Mouse (Mus musculus) midbrain, postnatal 0 days (tissue): ENCODE measurements at regions not wholly inside any gene's neighbourhood (a gene's known extent, or its start where the extent isn't known, plus 50 kb on each side); places are given as distances from the start of the nearest gene placed in this dataset.

ENCODE experiments used
- ATAC-seq: fragments of 200-750 bp; cut with Nextera tagmentation; 2 replicates; pipeline ENCODE4 v1.8.0; 2017; ENCODE audit warnings: moderate number of reproducible peaks, mild to moderate bottlenecking, moderate TSS enrichment, moderate library complexity; ENCODE audit not compliant: low FRiP score
- DNase-seq: peaks from one replicate; pipeline ENCODE4 v3.0.0-alpha.2; 2015; ENCODE audit warnings: low spot score
- H3K27ac ChIP-seq: fragments of 300-500 bp; sonication (generic); 2 replicates; pipeline ENCODE4 v1.5.1; 2014; ENCODE audit warnings: low read depth, mild to moderate bottlenecking, low read length, mixed read lengths
- H3K27me3 ChIP-seq: fragments of 300-500 bp; sonication (generic); 2 replicates; pipeline ENCODE4 v1.6.1; 2014; ENCODE audit warnings: low read length, control low read depth, mixed read lengths; ENCODE audit not compliant: insufficient read depth
- H3K36me3 ChIP-seq: fragments of 300-500 bp; sonication (generic); 2 replicates; pipeline ENCODE4 v1.6.1; 2014; ENCODE audit warnings: low read length, control low read depth, mixed read lengths; ENCODE audit not compliant: insufficient read depth
- H3K4me1 ChIP-seq: fragments of 300-500 bp; sonication (generic); 2 replicates; pipeline ENCODE4 v1.6.1; 2014; ENCODE audit warnings: mild to moderate bottlenecking, control low read depth, antibody characterized with exemption, low read length, mixed read lengths; ENCODE audit not compliant: insufficient read depth
- H3K4me2 ChIP-seq: fragments of 300-500 bp; sonication (generic); 2 replicates; pipeline ENCODE4 v1.6.1; 2014; ENCODE audit warnings: low read depth, mild to moderate bottlenecking, low read length, mixed read lengths; ENCODE audit not compliant: poor library complexity, severe bottlenecking
- H3K4me3 ChIP-seq: fragments of 300-500 bp; sonication (generic); 2 replicates; pipeline ENCODE4 v1.5.1; 2014; ENCODE audit warnings: low read depth, mild to moderate bottlenecking, low read length, moderate library complexity
- H3K9ac ChIP-seq: fragments of 300-500 bp; sonication (generic); replicated peaks from 2 replicates; pipeline ENCODE4 v1.6.1; 2014; ENCODE audit warnings: mild to moderate bottlenecking, low read length, moderate library complexity, mixed read lengths; ENCODE audit not compliant: poor library complexity, severe bottlenecking
- H3K9me3 ChIP-seq: fragments of 300-500 bp; sonication (generic); 2 replicates; pipeline ENCODE4 v1.6.1; 2016; ENCODE audit warnings: low read length, control low read depth
- CTCF ChIP-seq: IDR thresholded peaks from 2 replicates; pipeline ENCODE4 v1.5.1; 2016; ENCODE audit warnings: antibody characterized with exemption, mild to moderate bottlenecking
- WGBS: fragments of 180-500 bp; shearing (Covaris S2); extraction: QIAGEN DNeasy Blood & Tissue Kit; methylation state at CpG from one replicate; pipeline ENCODE4 v1.1.7; 2014; 5-methylcytosine and 5-hydroxymethylcytosine counted together

DNA sequence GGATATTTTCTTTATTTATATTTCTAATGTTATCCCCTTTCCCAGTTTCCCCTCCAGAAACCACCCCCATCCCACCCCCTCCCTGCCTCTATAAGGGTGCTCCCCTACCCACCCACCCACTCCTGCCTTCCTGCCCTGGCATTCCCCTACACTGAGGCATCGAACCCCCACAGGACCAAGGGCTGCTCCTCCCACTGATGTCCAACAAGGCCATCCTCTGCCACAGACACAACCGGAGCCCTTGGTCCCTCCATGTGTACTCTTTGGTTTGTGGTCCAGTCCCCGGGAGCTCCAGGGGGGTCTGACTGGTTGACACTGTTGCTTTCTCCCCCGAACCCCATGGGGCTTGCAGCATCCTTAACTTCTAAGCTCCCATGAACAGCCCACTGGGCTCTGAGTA is 688.4 kb downstream of the Basp1 start:
- no peaks in the 10 kb centered on the region for H3K9me3 ChIP-seq
- ATAC-seq (no peak), DNase-seq (no peak)
- no peaks in the 10 kb centered on the region for H3K4me1 ChIP-seq
- H3K4me2 ChIP-seq = no peak overlapping the region
- no peak overlapping the region for H3K27ac ChIP-seq
- no peaks in the 10 kb centered on the region for H3K27me3 ChIP-seq
- H3K9ac ChIP-seq = no peak overlapping the region
- no peak for TF ChIP-seq CTCF
- no peaks in the 10 kb centered on the region for H3K36me3 ChIP-seq
- H3K4me3 ChIP-seq = no peak overlapping the region
- 93% methylated on average over 4 of the region's 4 CpGs for WGBS

DNA sequence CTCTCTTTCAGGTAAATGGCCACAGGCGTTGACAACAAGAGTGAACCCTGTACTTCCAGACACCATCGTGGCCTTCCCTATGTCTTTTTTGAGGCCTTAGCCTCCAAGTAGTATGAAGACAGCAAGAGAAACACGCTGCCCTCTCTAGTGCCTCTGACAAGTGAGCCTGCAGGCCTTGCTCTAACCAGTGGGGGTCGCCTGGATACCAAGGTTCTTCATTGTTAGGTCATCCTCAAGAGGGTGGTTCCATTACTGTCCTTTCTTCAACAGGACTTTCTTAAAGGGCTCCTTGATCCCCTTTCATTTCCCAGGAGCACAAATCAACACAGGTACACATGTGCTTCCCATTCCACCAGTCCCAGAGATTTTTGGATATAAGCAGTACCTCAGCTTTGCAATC is 688.9 kb downstream of the Basp1 start:
- 0 out of 2 replicates have a peak, but pooled peaks have one; percentile 52 for ATAC-seq
- no peak overlapping the region for H3K9ac ChIP-seq
- H3K27ac ChIP-seq = no peak overlapping the region
- TF ChIP-seq CTCF = peak; percentile 74
- 46% methylated on average over 4 of the region's 4 CpGs for WGBS
- H3K4me3 ChIP-seq = no peak overlapping the region
- no peaks in the 10 kb centered on the region for H3K9me3 ChIP-seq
- no peak overlapping the region for H3K4me2 ChIP-seq
- no peaks in the 10 kb centered on the region for H3K4me1 ChIP-seq
- peak; percentile 65 for DNase-seq
- H3K36me3 ChIP-seq = no peaks in the 10 kb centered on the region
- H3K27me3 ChIP-seq = no peaks in the 10 kb centered on the region

DNA sequence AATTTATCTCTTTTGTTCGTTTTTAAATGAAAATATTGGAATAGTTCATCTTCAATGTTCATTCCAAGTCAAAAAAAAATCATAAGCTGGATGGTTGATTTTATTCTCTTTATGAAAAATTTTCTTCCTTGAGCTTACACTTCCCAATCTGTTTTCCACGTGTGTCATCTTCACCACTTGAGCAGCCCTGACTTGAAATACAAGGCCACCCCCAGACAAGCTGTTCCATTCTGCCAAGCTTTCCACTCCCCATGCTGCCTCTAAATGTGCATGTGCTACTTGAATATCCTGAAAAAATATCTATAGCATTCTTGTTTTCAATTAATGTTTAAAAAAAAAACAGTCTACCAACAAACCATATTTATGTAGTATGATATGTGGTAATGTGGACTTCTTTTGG is 693.2 kb downstream of the Basp1 start:
- DNase-seq = no peak

DNA sequence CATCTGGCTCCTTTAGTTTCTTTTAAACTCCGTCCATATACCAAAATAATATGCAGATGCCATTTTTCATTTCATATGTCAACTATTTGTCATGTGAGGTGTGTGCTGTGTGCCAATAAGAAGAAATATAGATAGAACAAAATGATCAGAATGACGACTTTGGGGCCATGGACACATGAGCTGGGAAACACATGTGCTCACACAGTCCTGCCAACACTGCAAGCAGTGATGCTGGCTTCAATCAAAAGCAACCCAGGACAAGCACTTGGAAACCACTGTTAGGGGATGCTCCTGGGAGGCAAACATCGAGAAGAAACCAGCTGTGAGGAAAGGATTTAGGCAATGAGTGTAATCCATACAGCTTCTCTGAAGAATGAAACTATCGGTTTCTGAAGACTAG is 731.4 kb downstream of the Basp1 start:
- ATAC-seq (no peak), DNase-seq (no peak)
- H3K27ac ChIP-seq = no peak overlapping the region
- no peak overlapping the region for H3K9ac ChIP-seq
- no peaks in the 10 kb centered on the region for H3K9me3 ChIP-seq
- H3K27me3 ChIP-seq = no peaks in the 10 kb centered on the region
- no peak for TF ChIP-seq CTCF
- H3K4me3 ChIP-seq = no peak overlapping the region
- H3K4me2 ChIP-seq = no peak overlapping the region
- 77% methylated on average over 4 of the region's 4 CpGs for WGBS
- H3K4me1 ChIP-seq = no peaks in the 10 kb centered on the region
- no peaks in the 10 kb centered on the region for H3K36me3 ChIP-seq

More for the DNA sequence above, 693.2 kb downstream of the Basp1 start:
- Histone ChIP-seq H3K4me2 (no peak overlapping the region), H3K9ac (no peak overlapping the region), H3K27ac (no peak overlapping the region), H3K36me3 (no peaks in the 10 kb centered on the region), H3K27me3 (no peaks in the 10 kb centered on the region), H3K4me3 (no peak overlapping the region), H3K9me3 (no peaks in the 10 kb centered on the region), H3K4me1 (no peaks in the 10 kb centered on the region)
- no peak for ATAC-seq
- TF ChIP-seq CTCF = no peak
- 64% methylated on average over 2 of the region's 2 CpGs for WGBS

DNA sequence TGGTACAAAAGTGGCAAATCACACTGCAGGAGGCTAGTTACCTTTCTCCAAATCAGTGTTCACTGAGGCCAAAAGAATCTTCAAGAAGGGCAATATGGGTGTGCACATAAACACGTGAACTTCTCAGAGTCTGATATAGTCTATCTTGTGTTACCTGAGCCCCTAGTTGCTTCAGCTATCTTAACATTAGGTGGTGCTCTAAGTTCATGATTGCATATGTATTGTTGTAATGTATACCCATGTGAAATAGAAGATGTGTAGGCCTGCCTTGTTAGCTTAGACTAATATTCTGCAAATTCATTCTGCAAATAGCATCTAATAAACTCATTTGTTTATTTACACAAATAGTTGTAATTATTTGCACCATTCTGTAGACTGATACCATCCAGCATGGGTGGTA is 764.6 kb downstream of the Basp1 start:
- H3K4me2 ChIP-seq = no peak overlapping the region
- ATAC-seq (peak; percentile 75; the same call in 1 of the 2 replicates), DNase-seq (peak; percentile 70)

DNA sequence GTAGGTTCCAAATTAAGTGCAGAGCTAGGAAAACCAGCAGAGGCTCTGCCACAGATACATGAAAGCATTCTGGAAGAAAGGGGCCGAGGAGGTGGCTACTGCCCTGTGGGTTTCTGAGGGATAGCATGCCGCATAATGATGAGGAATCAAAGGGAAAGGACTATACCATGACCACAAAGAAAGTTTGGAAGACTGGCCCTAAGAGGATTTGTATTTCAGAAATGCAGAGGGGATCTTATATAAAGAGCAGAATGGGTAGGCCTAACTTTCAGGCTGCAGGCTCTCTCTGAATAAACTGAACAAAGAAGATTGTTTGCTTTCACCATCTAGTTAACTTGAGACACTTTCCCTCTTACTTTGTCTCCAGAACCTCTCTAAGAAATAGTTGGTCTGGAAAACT is 777.9 kb downstream of the Basp1 start:
- Histone ChIP-seq H3K9ac (no peak overlapping the region), H3K36me3 (no peaks in the 10 kb centered on the region), H3K4me1 (no peaks in the 10 kb centered on the region), H3K9me3 (no peaks in the 10 kb centered on the region), H3K4me2 (no peak overlapping the region), H3K27ac (no peak overlapping the region), H3K27me3 (no peaks in the 10 kb centered on the region), H3K4me3 (no peak overlapping the region)
- ATAC-seq (no peak), DNase-seq (no peak)
- no peak for TF ChIP-seq CTCF
- 21% methylated on average over 2 of the region's 2 CpGs for WGBS

More for the DNA sequence above, 764.6 kb downstream of the Basp1 start:
- Histone ChIP-seq H3K9me3 (no peaks in the 10 kb centered on the region), H3K36me3 (no peaks in the 10 kb centered on the region), H3K4me1 (no peaks in the 10 kb centered on the region), H3K27me3 (no peaks in the 10 kb centered on the region), H3K27ac (no peak overlapping the region), H3K4me3 (no peak overlapping the region), H3K9ac (no peak overlapping the region)
- 56% methylated on average over 1 of the region's 1 CpGs for WGBS
- peak; percentile 87 for TF ChIP-seq CTCF
